Mouse (Mus musculus): ENCODE data around the gene Luzp2. TPM values are rescaled to one million over a fixed set of nuclear protein-coding genes. Genes with fewer than 3 reads are reported as not detected.

The Luzp2 gene
- under 1 TPM; 0.06 to 0.16 TPM for total RNA-seq (2021)

- no peak for DNase-seq
- intact Hi-C loops (cut with DNase I) = no loop called here
Measured at GRCm38 (mm10) chr7:54835372-54835851, at the start of gene Luzp2. TSS of gene Luzp2 (plus strand) at chr7:54835498.

DNA sequence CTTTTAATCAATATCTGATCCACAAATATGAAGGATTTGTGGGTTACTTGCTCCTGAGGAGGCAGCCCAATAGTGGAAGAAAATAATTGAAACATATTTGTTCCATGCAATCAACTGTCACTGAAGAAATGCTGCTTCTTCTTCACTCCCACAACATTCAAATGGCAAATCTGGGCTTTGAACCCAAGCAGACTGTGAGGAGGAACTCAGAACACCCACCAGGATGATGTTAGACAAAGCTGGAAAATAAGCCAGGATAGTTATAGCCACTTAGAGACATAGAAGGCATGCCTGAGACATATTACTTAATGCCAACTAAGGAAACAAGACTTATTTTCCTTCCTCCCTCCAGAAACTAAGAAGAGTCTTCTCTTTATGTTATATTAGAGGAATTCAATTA is 47.8 kb upstream of the Luzp2 start:
- DNase-seq = no peak
- intact Hi-C loops (cut with DNase I) = no loop called here

DNA sequence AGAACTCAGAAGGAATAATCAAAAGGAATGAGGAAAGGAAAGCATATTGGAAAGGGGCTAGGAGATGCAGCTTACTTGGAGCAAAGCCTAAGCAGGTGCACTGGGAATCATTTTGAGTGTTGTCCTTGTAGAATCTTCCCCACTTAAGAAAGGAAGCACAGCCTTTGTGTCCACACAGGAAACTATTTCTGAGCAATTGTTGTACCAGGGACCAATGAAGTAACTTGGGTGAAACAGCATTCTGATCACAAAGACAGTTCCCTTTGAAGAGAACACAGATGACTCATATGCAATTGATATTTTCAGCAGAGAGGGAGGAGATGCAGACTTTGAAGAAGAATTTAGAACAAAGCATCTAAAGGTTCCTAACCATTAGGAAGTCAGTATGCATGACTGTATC is 16.7 kb upstream of the Luzp2 start:
- intact Hi-C loops (cut with DNase I) = no loop called here
- DNase-seq = no peak

- DNase-seq = no peak
- intact Hi-C loops (cut with DNase I) = no loop called here
Measured at GRCm38 (mm10) chr7:54828751-54829150, 6.5 kb upstream of the Luzp2 start.

DNA sequence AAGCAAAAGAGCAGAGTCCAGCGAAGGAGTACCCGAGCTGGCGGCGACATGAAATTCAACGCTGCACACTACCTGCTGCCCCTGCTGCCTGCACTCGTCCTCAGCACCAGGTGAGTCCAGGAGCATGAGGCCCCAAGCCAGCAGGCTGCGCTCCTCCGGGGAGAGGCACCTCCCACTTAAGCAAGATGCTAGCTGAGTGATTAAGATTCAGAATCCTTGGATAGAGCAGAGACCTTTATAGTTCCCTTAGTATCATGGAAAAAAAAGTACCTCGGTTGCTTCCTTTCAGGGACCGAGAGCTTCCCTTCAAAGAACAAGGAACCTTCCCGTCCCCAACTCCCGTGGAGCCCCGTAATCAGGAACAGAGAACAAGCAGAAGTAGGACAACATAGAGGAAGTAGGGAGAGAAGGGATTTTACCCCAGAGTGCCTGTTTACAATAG is 634 bp downstream of the Luzp2 start:
- DNase-seq = no peak
- intact Hi-C loops (cut with DNase I) = no loop called here

GRCm38 (mm10) chr7:54836437-54836836 is 1.1 kb downstream of the Luzp2 start:
- intact Hi-C loops (cut with DNase I) = no loop called here
- DNase-seq = no peak

DNA sequence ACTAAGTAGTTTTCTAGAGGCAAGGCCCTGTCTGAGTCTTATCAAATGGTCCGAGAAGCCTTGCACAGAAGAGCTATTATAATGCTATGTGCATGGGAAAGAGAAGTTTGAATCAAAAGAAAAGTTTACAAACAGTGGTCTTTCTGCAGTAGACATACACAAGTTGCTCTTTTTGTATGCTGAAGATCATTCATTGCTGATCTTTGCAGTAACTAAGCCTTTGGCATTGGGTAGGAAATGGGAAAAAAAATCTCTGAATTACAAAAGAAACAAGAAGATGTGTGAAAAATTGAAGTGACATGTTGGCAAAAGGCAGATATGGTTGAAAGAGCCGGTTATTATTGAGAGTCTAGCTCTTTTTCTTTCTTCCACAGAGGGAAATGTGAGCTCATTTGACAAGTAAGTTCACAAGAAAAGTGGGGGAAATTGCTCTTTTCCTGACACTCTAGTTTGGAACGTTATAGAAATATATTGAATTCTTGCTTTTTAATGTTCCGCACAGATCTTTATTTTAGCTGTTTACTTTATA is 7.6 kb downstream of the Luzp2 start:
- no peak for DNase-seq
- intact Hi-C loops (cut with DNase I) = no loop called here

GRCm38 (mm10) chr7:54845875-54846691 is 10.8 kb downstream of the Luzp2 start:
- intact Hi-C loops (cut with DNase I) = no loop called here
- no peak for DNase-seq

- DNase-seq = no peak
- intact Hi-C loops (cut with DNase I) = no loop called here
Measured at GRCm38 (mm10) chr7:54846692-54847020, 11.4 kb downstream of the Luzp2 start.

- no peak for DNase-seq
- intact Hi-C loops (cut with DNase I) = no loop called here
Measured at GRCm38 (mm10) chr7:54852860-54853259, 17.6 kb downstream of the Luzp2 start.

- no peak for DNase-seq
- intact Hi-C loops (cut with DNase I) = no loop called here
Measured at GRCm38 (mm10) chr7:54861230-54861856, 26.0 kb downstream of the Luzp2 start.

DNA sequence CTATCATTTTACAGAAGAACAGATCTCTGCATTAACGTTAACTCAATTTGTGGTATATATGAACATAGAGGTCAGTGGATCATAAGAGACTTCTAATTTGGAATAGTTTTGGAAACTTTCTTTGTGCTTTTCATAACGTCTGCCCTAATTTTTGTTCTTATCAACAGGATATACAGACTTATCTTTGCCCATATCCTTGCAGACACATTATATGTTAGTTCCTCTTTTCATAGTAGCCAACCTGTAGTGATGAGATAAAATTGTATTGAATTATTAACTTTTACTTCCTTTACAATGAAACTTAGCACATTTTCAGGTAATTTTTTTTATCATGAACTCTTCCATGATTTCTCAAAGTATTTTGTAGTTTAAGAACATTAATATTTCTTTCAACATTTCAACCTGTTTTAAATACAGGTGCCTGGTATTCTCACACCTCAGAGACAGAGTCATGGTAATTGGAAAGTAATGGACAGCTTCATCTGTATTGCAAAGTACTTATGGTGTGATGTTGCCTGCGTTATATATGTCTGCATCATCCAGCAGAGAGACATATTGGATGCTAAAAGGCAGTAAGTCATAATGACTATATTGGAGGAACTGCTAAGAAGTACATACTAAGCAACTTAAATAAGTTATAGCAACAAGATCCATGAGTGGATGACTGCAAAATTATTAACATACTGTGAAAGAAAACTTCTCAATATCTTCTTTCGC is 43.8 kb downstream of the Luzp2 start:
- intact Hi-C loops (cut with DNase I) = no loop called here

GRCm38 (mm10) chr7:54893709-54894627 is 58.7 kb downstream of the Luzp2 start:
- intact Hi-C loops (cut with DNase I) = no loop called here
- no peak for DNase-seq

More for the DNA sequence above, 43.8 kb downstream of the Luzp2 start:
- DNase-seq = no peak

DNA sequence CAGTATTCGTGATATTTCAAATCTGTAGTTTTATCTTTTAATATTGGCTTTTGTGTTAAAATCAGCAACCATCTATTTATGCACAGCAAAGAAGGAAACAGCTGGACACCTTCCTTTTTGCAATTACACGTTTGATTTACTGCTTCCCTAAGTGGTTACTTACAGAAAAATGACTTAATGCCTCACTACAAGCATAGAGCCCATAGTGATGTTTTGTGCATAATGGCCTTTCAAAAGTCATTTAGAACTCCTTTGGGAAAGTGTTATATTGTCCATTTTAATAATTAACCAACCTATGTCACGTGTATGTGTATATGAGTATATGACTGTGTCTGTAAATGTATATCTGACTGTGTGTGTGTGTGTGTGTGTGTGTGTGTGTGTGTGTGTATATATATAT is 63.3 kb downstream of the Luzp2 start:
- intact Hi-C loops (cut with DNase I) = no loop called here
- DNase-seq = no peak

- intact Hi-C loops (cut with DNase I) = no loop called here
- DNase-seq = no peak
Measured at GRCm38 (mm10) chr7:54909958-54910357, 74.7 kb downstream of the Luzp2 start.

- DNase-seq = no peak
- intact Hi-C loops (cut with DNase I) = no loop called here
Measured at GRCm38 (mm10) chr7:54914030-54914429, 78.7 kb downstream of the Luzp2 start.

- intact Hi-C loops (cut with DNase I) = no loop called here
- no peak for DNase-seq
Measured at GRCm38 (mm10) chr7:54921991-54922390, 86.7 kb downstream of the Luzp2 start.

GRCm38 (mm10) chr7:54956759-54957158 is 121.5 kb downstream of the Luzp2 start:
- intact Hi-C loops (cut with DNase I) = no loop called here
- no peak for DNase-seq

DNA sequence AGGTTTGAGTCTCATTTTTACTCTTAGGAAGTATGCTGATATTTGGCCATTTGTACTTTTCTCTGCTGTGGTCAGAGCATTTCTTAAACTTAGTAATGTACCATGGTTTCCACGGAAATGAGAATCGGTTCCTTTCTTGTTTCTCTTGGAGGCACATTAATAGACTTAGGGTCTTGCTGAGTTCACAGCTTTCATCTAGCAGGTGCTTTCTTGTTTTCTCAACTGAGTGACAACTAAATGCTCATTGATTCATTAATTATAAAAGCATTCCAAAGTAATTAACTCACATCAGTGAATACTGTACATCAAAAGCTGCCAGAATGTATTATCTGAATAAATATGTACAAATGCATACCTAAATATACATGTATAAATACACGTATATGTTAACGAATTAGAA is 127.4 kb downstream of the Luzp2 start:
- DNase-seq = no peak
- intact Hi-C loops (cut with DNase I) = no loop called here

- no peak for DNase-seq
- intact Hi-C loops (cut with DNase I) = no loop called here
Measured at GRCm38 (mm10) chr7:54977372-54977771, 142.1 kb downstream of the Luzp2 start.

All from heart, postnatal 36 days (tissue).